Mouse (Mus musculus) forebrain, embryonic 16.5 days (tissue): ENCODE measurements around the gene Ggt5. TPM values are rescaled to one million over a fixed set of nuclear protein-coding genes. Genes with fewer than 3 reads are reported as not detected.

Experiments
- ATAC-seq: fragments of 200-750 bp; cut with Nextera tagmentation; 2 replicates; pipeline ENCODE4 v1.8.0; 2017; ENCODE audit warnings: mild to moderate bottlenecking, moderate library complexity
- H3K27ac ChIP-seq: fragments of 300-500 bp; sonication (generic); 2 replicates; pipeline ENCODE4 v1.5.1; 2014; ENCODE audit warnings: low read length, control low read depth
- H3K27me3 ChIP-seq: fragments of 300-500 bp; sonication (generic); replicated peaks from 2 replicates; pipeline ENCODE4 v1.6.1; 2014; ENCODE audit warnings: low read length; ENCODE audit not compliant: control insufficient read depth, insufficient read depth
- H3K36me3 ChIP-seq: fragments of 300-500 bp; sonication (generic); 2 replicates; pipeline ENCODE4 v1.6.1; 2014; ENCODE audit not compliant: control insufficient read depth, insufficient read depth
- H3K4me1 ChIP-seq: fragments of 300-500 bp; sonication (generic); replicated peaks from 2 replicates; pipeline ENCODE4 v1.6.1; 2014; ENCODE audit warnings: low read length; ENCODE audit not compliant: control insufficient read depth, insufficient read depth
- H3K4me2 ChIP-seq: fragments of 300-500 bp; sonication (generic); 2 replicates; pipeline ENCODE4 v1.6.1; 2014; ENCODE audit warnings: mild to moderate bottlenecking, low read length, control low read depth
- H3K4me3 ChIP-seq: fragments of 300-500 bp; sonication (generic); replicated peaks from 2 replicates; pipeline ENCODE4 v1.5.1; 2014; ENCODE audit warnings: mild to moderate bottlenecking, low read length, control low read depth
- H3K9ac ChIP-seq: fragments of 300-500 bp; sonication (generic); replicated peaks from 2 replicates; pipeline ENCODE4 v1.6.1; 2014; ENCODE audit warnings: low read depth, low read length, control low read depth
- H3K9me3 ChIP-seq: fragments of 300-500 bp; sonication (generic); 2 replicates; pipeline ENCODE4 v1.6.1; 2016; ENCODE audit warnings: low read length; ENCODE audit not compliant: control insufficient read depth
- WGBS: fragments of 180-500 bp; shearing (Covaris S2); extraction: QIAGEN DNeasy Blood & Tissue Kit; methylation state at CpG from one replicate; pipeline ENCODE4 v1.1.7; 2014; 5-methylcytosine and 5-hydroxymethylcytosine counted together
- polyA plus RNA-seq: library from polyadenylated mRNA; unstranded; fragments of >200 nt; fragmentation: Nextera tagmentation; extraction: Ambion mirVana; gene quantifications from 2 replicates; pipeline ENCODE4 v1.2.1, GENCODE M21; 2015

Gene Ggt5
- polyA plus RNA-seq, 1 experiment from 2014 or later = 3.7 TPM

GRCm38 (mm10) chr10:75641721-75642222 lies 52.6 kb downstream of the Ggt5 start:
- no peaks in the 10 kb centered on the region for H3K9me3 ChIP-seq
- H3K4me3 ChIP-seq = no peak overlapping the region
- ATAC-seq = no peak
- 95% methylated on average over 7 of the region's 7 CpGs for WGBS
- no peak overlapping the region for H3K9ac ChIP-seq
- H3K27ac ChIP-seq = no peak overlapping the region
- no peak overlapping the region for H3K4me2 ChIP-seq
- H3K36me3 ChIP-seq = no peaks in the 10 kb centered on the region; the same call in 1 of the 2 replicates
- H3K27me3 ChIP-seq = no peaks in the 10 kb centered on the region
- peaks cover 10% of the 10 kb centered on the region for H3K4me1 ChIP-seq

GRCm38 (mm10) chr10:75642436-75642835 lies 53.3 kb downstream of the Ggt5 start:
- no peak for ATAC-seq

DNA sequence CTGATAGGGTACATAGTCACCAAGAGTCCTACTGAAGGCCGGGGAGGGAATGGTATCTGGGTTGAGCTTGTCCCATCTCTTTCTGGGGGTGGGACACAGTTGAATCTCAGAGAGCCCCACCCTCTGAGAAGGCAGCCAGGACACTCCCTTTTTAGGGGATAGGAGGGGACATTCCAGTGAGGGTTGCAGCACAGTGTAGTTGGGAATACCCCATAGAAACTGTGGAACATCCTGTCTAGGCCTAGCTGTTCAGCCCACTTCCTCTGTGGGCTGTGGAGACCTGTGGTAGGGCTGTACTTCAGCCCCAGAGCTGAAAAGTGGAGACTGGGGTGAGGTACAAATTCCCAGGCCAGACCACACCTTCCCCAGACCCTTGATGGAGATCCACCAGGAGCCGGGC lies 53.8 kb downstream of the Ggt5 start:
- 88% methylated on average over 2 of the region's 2 CpGs for WGBS
- Histone ChIP-seq H3K9ac (no peak overlapping the region), H3K4me2 (no peak overlapping the region)

More at GRCm38 (mm10) chr10:75642436-75642835, 53.3 kb downstream of the Ggt5 start:
- Histone ChIP-seq H3K4me2 (no peak overlapping the region), H3K27ac (no peak overlapping the region), H3K27me3 (no peaks in the 10 kb centered on the region), H3K36me3 (no peaks in the 10 kb centered on the region; the same call in 1 of the 2 replicates), H3K4me1 (peaks cover 13% of the 10 kb centered on the region), H3K4me3 (no peak overlapping the region), H3K9ac (no peak overlapping the region), H3K9me3 (no peaks in the 10 kb centered on the region)
- WGBS = 82% methylated on average over 9 of the region's 9 CpGs

GRCm38 (mm10) chr10:75643741-75644343 lies 54.7 kb downstream of the Ggt5 start, which contains the start of gene Susd2:
Gene Susd2, minus strand, starts transcription at chr10:75644008.
- H3K4me2 ChIP-seq = no peak within 1 kb of the TSS; the same call in 1 of the 2 replicates
- H3K27ac ChIP-seq = no peak within 1 kb of the TSS
- H3K27me3 ChIP-seq = no peaks in the 10 kb centered on the region
- no peak within 1 kb of the TSS for H3K4me3 ChIP-seq
- no peak within 1 kb of the TSS for H3K9ac ChIP-seq
- no peaks in the 10 kb centered on the region for H3K9me3 ChIP-seq
- peak; percentile 41 for ATAC-seq
- H3K36me3 ChIP-seq = no peaks in the 10 kb centered on the region; the same call in 1 of the 2 replicates
- 5% methylated on average over 11 of the region's 11 CpGs for WGBS
- H3K4me1 ChIP-seq = peaks cover 18% of the 10 kb centered on the region

More for the DNA sequence above, 53.8 kb downstream of the Ggt5 start:
- Histone ChIP-seq H3K27me3 (no peaks in the 10 kb centered on the region), H3K36me3 (no peaks in the 10 kb centered on the region; the same call in 1 of the 2 replicates), H3K27ac (no peak overlapping the region), H3K9me3 (no peaks in the 10 kb centered on the region), H3K4me1 (peaks cover 18% of the 10 kb centered on the region), H3K4me3 (no peak overlapping the region)
- ATAC-seq = no peak

GRCm38 (mm10) chr10:75645616-75646015 lies 56.5 kb downstream of the Ggt5 start:
- H3K9ac ChIP-seq = no peak overlapping the region
- no peak overlapping the region for H3K4me3 ChIP-seq
- peaks cover 18% of the 10 kb centered on the region for H3K4me1 ChIP-seq
- H3K9me3 ChIP-seq = no peaks in the 10 kb centered on the region
- WGBS = 91% methylated on average over 8 of the region's 8 CpGs
- no peaks in the 10 kb centered on the region; the same call in none of the 2 replicates for H3K36me3 ChIP-seq
- H3K27me3 ChIP-seq = no peaks in the 10 kb centered on the region
- no peak overlapping the region for H3K27ac ChIP-seq
- H3K4me2 ChIP-seq = no peak overlapping the region
- ATAC-seq = no peak

- no peak overlapping the region for H3K9ac ChIP-seq
- no peak overlapping the region for H3K4me3 ChIP-seq
- no peaks in the 10 kb centered on the region for H3K9me3 ChIP-seq
- H3K27me3 ChIP-seq = no peaks in the 10 kb centered on the region
- H3K4me1 ChIP-seq = peaks cover 18% of the 10 kb centered on the region
- WGBS = 89% methylated on average over 6 of the region's 6 CpGs
- no peak overlapping the region for H3K27ac ChIP-seq
- no peak for ATAC-seq
- H3K36me3 ChIP-seq = peaks cover 7% of the 10 kb centered on the region
- H3K4me2 ChIP-seq = no peak overlapping the region
Observed at GRCm38 (mm10) chr10:75646406-75646805, 57.3 kb downstream of the Ggt5 start.

DNA sequence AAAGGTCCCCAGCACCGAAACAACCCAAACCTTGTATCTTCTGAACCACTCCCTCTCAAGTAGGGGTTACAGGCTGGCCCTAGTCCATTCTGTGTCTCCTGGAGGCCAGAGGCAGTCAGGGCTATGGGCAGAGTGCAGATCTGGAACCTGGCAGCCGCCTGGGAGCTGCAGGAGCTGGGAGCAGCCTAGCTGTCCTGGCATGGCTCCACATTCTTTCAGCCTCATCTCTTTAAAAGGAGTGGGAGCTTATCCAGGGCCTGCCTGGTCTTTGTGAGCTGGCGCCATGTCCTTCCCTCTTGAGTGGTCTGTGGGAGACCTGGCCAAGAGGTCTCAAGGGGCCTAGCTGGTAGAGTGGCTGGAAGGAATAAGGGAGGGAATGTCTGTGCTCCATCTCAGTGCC lies 58.2 kb downstream of the Ggt5 start:
- H3K27ac ChIP-seq = peak overlapping the region; percentile 35; the same call in 1 of the 2 replicates
- ATAC-seq = peak; percentile 44
- no peak overlapping the region for H3K4me3 ChIP-seq
- peaks cover 18% of the 10 kb centered on the region for H3K4me1 ChIP-seq
- WGBS = 64% methylated on average over 3 of the region's 3 CpGs
- H3K4me2 ChIP-seq = no peak overlapping the region
- H3K36me3 ChIP-seq = peaks cover 9% of the 10 kb centered on the region
- H3K9ac ChIP-seq = no peak overlapping the region
- no peaks in the 10 kb centered on the region for H3K27me3 ChIP-seq
- no peaks in the 10 kb centered on the region for H3K9me3 ChIP-seq

- Histone ChIP-seq H3K4me3 (no peak overlapping the region), H3K27ac (no peak overlapping the region), H3K9me3 (no peaks in the 10 kb centered on the region), H3K9ac (no peak overlapping the region), H3K4me2 (no peak overlapping the region), H3K27me3 (no peaks in the 10 kb centered on the region), H3K36me3 (peaks cover 16% of the 10 kb centered on the region), H3K4me1 (peaks cover 16% of the 10 kb centered on the region)
- 88% methylated on average over 6 of the region's 6 CpGs for WGBS
- ATAC-seq = no peak
Observed at GRCm38 (mm10) chr10:75648091-75648490, 59.0 kb downstream of the Ggt5 start.

GRCm38 (mm10) chr10:75649001-75649400 lies 59.9 kb downstream of the Ggt5 start:
- peaks cover 8% of the 10 kb centered on the region for H3K4me1 ChIP-seq
- H3K9me3 ChIP-seq = no peaks in the 10 kb centered on the region
- WGBS = 91% methylated on average over 7 of the region's 7 CpGs
- no peak overlapping the region for H3K27ac ChIP-seq
- H3K4me3 ChIP-seq = no peak overlapping the region
- peaks cover 16% of the 10 kb centered on the region for H3K36me3 ChIP-seq
- H3K9ac ChIP-seq = no peak overlapping the region
- no peak for ATAC-seq
- no peak overlapping the region for H3K4me2 ChIP-seq
- no peaks in the 10 kb centered on the region for H3K27me3 ChIP-seq
